Mouse (Mus musculus): ENCODE measurements around the gene Ppm1h.
A peak's percentile ranks its signal among the peaks of the same experiment; 100 is the strongest.

Ppm1h gene

DNA sequence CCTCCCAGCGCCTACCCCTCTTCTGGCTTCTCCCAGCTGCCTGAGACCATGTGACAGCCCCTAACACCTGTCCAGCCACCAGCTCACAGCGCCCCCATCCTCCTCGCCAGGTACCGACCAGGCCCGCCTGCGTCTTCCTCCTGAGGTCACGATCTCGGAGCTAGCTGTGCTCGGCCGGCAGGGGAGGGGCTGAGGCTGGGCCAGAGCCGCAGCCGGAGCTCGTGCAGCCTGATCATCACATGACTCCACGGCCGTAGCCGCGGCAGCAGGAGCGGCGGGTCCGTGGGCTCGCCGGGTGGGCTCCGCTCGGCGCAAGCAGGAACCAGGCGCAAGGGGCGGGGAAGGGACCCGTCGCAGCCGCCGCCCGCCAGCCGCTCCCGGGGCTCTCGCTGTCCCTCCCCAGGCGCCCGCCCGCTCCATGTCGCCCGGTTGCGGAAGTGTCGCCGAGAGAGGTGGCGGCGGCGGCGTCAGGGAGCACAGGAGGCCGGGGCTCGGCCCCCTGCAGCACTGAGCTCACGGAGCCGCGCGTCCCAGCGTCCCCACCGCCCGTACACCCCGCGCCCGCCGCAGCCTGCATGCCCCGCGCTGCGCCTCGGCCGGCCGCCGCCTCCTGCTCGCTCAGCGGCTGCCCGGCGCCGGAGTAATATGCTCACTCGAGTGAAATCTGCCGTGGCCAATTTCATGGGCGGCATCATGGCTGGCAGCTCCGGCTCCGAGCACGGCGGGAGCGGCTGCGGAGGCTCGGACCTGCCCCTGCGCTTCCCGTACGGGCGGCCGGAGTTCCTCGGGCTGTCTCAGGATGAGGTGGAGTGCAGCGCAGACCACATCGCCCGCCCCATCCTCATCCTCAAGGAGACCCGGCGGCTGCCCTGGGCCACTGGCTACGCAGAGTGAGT, at the start of gene Ppm1h:
TSS of gene Ppm1h (plus strand) at position 222 of the 896 bp plus-strand sequence.
- DNase-seq = peak; percentile 74

DNA sequence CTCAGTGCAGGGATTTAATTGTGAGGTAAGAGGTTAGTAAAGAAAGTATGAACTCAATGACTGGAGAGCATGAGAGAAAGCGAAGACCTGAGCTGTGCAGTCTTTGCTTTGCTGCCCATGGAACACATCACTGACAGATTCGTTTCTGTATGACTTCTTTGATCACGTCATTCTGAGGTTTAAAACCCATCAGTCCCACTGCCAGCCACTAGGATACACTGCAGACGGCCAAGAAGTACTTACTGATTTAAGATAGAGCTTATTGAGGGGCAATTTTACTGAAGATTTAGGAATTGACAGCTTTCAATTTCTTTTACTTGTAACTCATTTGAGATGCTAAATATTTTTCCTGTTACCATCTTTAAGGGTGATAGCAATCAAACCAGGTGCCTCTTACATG, 49.6 kb upstream of the Ppm1h start:
- no peak for DNase-seq

GRCm38 (mm10) chr10:122639879-122640278, 38.7 kb upstream of the Ppm1h start:
- no peak for DNase-seq

DNA sequence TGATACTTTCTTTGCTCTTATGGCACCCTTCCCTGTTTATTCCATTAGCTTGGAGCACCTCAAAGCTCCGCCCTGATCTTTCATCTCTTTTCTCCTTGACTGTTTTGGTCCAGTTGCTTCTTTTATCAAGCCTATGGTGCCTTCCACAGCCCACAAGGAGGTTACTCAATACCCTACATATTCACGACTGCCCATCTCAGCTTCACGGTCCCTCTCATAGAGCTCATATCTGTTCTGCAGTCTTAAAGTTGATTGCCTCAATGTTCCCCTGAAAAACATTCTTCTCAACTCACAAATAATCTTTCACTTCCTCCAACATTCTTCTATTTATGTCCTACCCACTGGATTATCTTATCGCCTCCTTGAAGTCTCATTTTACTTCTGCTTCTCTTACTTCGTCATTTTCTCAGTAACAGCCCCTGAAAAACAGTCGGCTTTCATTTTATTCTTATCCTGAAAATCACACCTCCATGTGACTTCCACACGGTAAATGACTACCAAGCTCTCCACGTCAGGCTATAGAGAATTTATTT, 37.2 kb upstream of the Ppm1h start:
- DNase-seq = no peak

- no peak for DNase-seq
These were observed 36.4 kb upstream of the Ppm1h start for GRCm38 (mm10) chr10:122642125-122642524.

DNA sequence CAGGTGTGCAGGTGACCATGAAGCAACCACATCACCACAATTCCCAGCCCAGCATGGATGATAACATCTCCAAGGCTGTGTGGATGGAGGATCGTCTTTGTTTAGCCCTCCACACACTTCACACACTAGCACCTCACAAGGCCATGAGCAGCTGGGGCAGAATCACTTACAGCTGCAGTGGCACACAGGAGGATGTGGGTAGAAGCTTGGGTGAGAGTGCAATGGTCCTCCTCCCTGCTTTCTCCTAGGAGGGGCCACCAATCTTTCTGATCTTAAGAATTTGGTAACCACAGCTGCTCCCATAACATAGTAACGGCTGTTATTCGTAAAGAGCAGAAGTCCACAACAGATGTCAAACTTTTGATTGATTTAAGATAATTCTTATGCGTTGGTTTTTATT, 26.6 kb upstream of the Ppm1h start:
- DNase-seq = no peak

DNA sequence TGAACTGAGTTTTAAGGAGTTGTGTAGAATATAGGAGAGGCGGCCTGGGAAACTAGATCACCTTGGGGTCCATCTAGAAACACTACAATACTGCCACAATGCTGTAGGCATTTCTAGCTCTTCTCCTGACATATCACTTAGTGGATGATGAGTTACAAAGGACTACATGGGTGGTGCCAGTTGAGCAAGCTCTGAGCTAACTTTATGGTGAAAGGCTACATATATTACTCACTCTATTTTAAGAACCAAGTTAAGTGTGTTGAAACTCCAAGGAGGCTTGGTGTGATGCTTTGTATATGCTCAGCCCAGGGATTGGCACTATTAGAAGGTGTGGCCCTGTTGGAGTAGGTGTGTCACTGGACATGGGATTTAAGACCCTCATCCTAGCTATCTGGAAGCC, 26.0 kb upstream of the Ppm1h start:
- no peak for DNase-seq

DNA sequence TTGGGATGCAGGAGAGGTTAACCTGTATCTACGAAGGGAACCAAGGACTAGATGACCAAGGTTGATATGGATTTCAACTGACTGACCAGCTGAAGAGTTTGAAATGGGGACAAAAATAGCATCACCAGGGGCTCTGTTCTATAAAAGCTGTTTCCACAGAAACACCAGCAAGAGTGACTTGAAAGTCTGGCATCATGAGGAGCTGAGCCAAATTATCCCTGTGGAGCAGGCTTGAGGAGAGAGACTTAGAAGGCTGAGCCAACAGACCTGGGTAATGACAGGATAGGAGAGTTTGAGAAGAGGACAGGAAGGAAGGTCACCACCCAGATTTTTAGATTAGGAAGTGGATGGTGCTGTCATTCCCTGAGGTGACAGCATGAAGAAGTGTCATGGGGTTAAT, 12.9 kb upstream of the Ppm1h start:
- no peak for DNase-seq

DNA sequence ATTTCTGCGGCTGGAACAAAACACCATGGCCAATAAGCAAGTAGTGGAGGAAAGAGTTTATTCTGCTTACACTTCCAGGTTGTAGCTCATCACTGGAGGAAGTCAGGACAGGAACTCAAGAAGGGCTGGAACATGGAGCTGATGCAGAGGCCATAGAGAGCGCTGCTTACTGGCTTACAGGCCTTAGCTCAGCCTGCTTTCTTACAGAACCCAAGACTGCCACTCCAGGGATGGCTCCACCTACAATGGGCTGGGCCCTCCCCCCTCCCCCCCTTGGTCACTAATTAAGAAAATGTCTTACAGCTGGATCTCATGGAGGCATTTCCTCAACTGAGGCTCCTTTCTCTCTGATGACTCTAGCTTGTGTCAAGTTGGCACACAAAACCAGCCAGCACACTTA, 7.3 kb upstream of the Ppm1h start:
- no peak for DNase-seq

DNA sequence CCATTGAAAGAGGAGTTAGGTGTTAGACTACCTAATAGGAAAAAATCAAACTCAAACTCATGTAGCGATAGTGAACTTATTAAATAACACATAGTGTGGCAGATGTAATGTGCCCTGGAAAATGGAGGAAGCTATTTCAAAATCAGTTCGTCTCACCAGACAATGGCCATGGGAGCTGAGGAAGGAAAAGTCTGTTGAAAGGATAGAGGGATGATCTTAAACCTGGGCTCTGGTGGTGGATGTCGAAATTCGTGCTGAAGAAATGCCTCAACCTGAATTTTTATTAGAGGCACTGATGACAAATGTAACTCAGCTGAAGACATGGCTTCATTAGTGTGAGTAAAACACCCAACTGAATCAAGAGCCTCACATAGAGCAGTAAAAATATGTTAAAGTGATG, 6.5 kb upstream of the Ppm1h start:
- DNase-seq = no peak

DNA sequence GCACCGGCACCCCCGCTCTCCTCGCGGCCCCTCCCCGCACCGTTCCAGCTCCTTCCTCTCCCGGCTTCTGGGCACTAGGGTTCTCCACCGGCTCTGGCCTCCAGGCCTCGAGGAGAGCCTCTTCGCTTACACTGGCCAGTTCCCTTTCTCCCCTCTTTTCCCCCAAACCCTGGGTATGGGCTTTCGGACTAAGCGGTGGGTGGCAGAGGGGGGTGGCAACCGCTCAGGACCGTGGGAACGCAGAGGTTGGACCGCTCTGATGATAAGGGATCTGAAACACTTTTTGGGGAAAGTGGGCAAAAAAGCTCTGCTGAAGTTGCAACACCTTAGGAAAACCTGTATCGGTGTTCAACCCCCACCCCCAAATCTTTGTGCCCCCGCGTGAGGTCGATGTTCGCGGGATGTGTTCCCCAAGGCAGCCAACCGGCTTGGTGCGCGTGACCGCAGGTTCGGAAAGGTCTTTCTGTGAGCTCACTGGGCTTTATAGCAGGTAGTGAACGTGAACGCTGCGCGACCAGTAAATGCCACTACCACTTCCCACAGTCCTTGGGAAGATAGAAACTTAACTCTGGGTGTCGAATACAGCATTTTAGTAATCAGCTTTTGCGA, 979 bp downstream of the Ppm1h start:
- peak; percentile 32 for DNase-seq

DNA sequence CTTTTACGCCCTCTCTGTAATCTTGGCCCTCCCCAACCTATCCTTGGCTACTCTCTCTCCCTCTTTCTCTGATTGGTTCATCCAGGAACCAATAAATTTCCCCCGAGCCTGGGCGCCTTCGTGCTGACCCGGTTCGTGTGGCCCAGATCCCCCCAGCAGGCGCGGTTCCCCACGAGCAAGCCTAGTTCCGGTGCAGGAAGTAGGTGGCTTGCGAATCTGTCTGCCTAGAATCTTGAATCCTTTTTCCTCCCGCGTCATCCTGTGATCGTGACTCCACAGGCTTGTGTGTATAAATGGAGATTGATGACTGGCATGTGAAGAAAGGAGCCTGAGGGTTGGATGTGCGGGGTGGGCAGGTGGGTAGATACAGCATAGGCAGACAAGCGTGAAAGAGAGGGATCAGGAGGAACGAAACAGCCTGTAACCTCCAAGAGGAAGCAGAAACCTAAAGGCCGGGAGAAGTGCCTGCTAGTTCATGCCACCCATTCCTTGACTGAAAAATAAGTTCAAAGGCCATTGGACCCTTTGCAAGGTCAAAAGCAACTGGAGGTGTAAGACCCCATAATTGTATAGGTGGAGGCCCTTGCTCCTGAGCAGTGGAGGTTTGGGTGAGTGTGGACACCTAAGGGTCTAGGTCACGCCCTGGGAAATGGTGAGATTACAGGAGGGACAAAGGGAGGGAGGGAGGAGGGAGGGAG, 2.0 kb downstream of the Ppm1h start:
- DNase-seq = peak; percentile 86

- no peak for DNase-seq
These were observed 2.5 kb downstream of the Ppm1h start for GRCm38 (mm10) chr10:122681085-122681408.

DNA sequence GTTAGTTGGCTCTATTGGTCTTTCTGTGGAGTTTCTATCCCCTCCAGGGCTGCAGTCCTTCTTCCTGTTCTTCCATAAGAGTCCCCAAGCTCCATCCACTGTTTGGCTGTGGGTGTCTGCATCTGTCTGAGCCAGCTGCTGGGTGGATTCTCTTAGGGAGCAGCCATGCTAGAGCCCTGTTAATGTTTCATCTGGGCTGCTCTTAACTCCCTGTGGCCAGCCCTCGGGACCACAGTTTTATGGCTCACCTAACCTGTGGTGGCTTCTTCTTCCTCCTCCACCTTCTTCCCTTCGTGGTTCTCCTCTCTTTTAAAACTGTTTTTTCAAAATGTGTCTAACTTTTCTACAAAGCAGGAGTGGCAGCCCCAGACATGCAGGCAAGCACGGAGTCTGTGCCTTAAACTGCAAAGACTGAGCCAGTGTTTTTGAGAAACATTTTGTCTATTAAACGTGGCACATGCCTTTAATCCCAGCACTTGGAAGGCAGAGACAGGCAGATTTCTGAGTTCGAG, 5.3 kb downstream of the Ppm1h start:
- no peak for DNase-seq

DNA sequence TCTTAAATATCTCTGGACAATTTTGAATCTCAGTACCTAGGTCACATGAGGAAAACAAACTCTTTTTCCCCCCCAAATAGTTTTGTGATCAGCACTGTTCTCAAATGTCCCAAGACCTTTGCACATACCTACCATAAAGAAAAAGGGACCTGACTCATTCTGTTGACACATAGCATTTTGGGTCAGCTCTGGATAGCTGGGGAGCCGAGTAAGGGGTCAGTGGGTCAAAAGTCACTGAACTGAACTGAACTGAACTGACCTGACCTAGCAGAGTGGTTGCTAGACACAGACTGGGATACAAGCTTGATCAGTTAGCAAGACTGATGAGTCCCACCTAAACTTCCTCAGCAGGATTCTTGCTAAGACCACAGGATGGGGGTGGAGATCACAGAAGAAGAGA, 6.7 kb downstream of the Ppm1h start:
- DNase-seq = no peak

GRCm38 (mm10) chr10:122685836-122686531, 7.4 kb downstream of the Ppm1h start:
- no peak for DNase-seq

DNA sequence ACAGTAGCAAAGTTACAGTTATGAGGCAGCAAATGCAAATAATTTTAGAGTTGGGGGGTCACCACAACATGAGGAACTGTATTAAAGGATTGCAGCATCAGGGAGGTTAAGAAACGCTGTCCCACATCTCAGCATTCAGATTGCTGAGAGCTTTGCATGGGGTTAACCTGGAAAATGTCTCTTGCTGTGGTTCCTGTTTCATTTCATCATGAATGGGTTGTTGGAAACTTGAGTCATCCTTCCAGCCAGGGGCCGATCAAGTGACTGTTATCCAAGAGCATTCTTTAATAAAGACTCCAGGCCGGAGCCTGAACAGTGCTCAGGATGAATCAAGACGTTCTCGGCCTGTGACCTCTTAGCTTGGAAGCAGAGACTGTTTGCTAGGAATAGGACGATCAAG, 12.1 kb downstream of the Ppm1h start:
- no peak for DNase-seq

DNA sequence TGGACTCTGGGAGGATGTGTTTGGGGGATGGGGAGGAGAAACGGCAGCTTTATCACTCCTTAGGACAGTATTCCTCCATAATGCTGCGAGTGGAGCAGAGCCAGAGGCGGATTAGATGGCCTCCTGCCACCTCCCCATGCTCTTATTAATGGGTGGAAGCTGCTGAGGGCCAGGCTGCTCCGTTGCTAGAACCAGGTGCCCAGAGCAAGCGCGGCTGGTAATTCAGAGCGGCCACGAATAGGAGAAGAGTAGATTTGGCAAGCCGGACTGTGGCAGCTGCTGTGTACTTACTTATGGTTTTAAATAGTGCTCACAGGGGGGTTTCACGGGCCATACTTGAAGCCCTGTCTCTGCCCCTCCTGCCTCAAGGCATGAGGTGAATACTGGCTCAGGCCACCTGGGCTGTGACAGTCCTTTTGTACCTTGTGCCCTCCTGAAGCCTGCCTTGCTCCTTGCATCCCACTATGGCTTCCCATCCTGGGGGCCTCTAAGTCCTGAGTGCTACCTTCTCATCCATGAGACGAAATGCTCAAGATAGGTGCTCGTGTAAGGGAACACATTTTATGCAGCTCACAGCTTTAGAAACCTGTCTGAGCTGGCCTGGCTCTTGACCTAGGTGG, 14.7 kb downstream of the Ppm1h start:
- DNase-seq = no peak

DNA sequence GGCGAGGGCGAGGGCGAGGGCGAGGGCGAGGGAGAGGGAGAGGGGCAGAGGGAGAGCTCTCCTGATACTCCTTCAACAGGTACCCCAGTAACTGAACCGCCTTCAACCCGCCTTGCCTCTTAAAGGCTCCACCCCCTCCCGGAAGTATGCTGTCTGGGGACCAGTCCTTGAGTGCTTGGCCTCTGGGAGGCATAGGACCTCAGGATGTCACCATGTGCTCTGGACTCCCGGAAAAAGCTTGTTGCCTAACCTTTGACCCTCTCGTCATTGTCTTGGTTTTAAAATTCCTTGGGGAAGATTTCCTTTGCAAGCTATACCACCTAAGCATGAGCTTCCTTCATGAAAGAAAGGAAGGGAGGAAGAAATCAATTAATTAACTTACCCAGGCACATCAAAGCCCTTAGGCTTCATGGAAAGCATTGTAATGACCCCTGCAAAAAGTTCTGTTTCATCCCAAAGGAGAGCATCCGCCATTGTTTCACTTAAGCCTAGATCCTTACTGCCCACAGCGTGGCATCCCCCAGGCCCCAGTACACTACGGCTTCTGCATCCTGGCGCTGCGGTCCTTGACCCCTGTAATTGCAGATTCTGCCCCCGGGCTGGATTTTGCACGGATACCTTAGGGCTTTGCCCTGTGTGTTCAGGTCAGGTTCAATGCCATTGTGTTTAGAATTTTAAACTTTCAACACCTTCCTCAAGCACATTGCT, 15.5 kb downstream of the Ppm1h start:
- DNase-seq = no peak

DNA sequence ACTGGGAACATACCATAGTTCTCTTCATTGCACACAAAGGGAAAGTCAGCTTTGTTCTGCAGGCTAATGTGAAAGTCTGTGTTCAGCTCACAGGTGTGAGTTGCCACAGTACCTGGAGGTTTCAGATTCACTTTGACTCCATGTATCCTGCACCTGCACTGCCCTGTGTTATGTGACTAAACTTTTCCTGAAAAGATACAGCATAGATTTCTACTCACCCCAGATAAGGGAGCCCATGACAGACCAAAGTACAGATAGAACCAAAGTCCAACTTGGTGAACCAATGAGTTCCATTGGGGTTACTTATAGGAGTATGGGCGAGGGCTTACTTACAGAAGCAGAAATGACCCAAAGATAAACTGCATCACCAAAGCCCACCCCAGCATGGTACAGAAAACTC, 17.8 kb downstream of the Ppm1h start:
- no peak for DNase-seq

DNA sequence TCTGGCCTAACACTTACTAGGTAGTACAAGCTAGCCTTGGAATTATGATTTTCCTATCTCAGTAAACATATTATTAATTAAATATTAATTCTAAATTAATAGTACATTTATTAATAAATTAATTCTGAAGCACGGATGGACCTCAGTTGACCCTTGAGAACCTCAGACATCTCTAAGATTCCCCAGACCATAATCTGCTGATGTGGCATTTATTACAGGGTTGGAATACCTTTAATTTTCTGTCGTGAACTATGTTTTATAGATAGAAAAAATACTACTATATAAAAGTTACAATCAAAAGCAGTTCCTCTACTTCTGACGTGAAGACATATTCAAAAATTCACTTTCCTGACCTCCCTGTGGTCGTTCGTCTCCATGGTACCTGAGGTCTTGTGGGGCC, 19.8 kb downstream of the Ppm1h start:
- no peak for DNase-seq

- DNase-seq = no peak
These were observed 26.3 kb downstream of the Ppm1h start for GRCm38 (mm10) chr10:122704901-122705300.

All from right cerebral cortex, adult 18-20 months (tissue).